Mouse (Mus musculus) midbrain, postnatal 0 days (tissue): ENCODE measurements around the gene Foxp1. TPM values are rescaled to one million over a fixed set of nuclear protein-coding genes. Genes with fewer than 3 reads are reported as not detected.

Source experiments
- ATAC-seq: fragments of 200-750 bp; cut with Nextera tagmentation; 2 replicates; pipeline ENCODE4 v1.8.0; 2017; ENCODE audit warnings: moderate number of reproducible peaks, mild to moderate bottlenecking, moderate TSS enrichment, moderate library complexity; ENCODE audit not compliant: low FRiP score
- DNase-seq: peaks from one replicate; pipeline ENCODE4 v3.0.0-alpha.2; 2015; ENCODE audit warnings: low spot score
- H3K27ac ChIP-seq: fragments of 300-500 bp; sonication (generic); 2 replicates; pipeline ENCODE4 v1.5.1; 2014; ENCODE audit warnings: low read depth, mild to moderate bottlenecking, low read length, mixed read lengths
- H3K27me3 ChIP-seq: fragments of 300-500 bp; sonication (generic); 2 replicates; pipeline ENCODE4 v1.6.1; 2014; ENCODE audit warnings: low read length, control low read depth, mixed read lengths; ENCODE audit not compliant: insufficient read depth
- H3K36me3 ChIP-seq: fragments of 300-500 bp; sonication (generic); 2 replicates; pipeline ENCODE4 v1.6.1; 2014; ENCODE audit warnings: low read length, control low read depth, mixed read lengths; ENCODE audit not compliant: insufficient read depth
- H3K4me1 ChIP-seq: fragments of 300-500 bp; sonication (generic); 2 replicates; pipeline ENCODE4 v1.6.1; 2014; ENCODE audit warnings: mild to moderate bottlenecking, control low read depth, antibody characterized with exemption, low read length, mixed read lengths; ENCODE audit not compliant: insufficient read depth
- H3K4me2 ChIP-seq: fragments of 300-500 bp; sonication (generic); 2 replicates; pipeline ENCODE4 v1.6.1; 2014; ENCODE audit warnings: low read depth, mild to moderate bottlenecking, low read length, mixed read lengths; ENCODE audit not compliant: poor library complexity, severe bottlenecking
- H3K4me3 ChIP-seq: fragments of 300-500 bp; sonication (generic); 2 replicates; pipeline ENCODE4 v1.5.1; 2014; ENCODE audit warnings: low read depth, mild to moderate bottlenecking, low read length, moderate library complexity
- H3K9ac ChIP-seq: fragments of 300-500 bp; sonication (generic); replicated peaks from 2 replicates; pipeline ENCODE4 v1.6.1; 2014; ENCODE audit warnings: mild to moderate bottlenecking, low read length, moderate library complexity, mixed read lengths; ENCODE audit not compliant: poor library complexity, severe bottlenecking
- H3K9me3 ChIP-seq: fragments of 300-500 bp; sonication (generic); 2 replicates; pipeline ENCODE4 v1.6.1; 2016; ENCODE audit warnings: low read length, control low read depth
- CTCF ChIP-seq: IDR thresholded peaks from 2 replicates; pipeline ENCODE4 v1.5.1; 2016; ENCODE audit warnings: antibody characterized with exemption, mild to moderate bottlenecking
- WGBS: fragments of 180-500 bp; shearing (Covaris S2); extraction: QIAGEN DNeasy Blood & Tissue Kit; methylation state at CpG from one replicate; pipeline ENCODE4 v1.1.7; 2014; 5-methylcytosine and 5-hydroxymethylcytosine counted together
- polyA plus RNA-seq: library from polyadenylated mRNA; unstranded; fragments of >200 nt; fragmentation: Nextera tagmentation; extraction: Ambion mirVana; gene quantifications from 2 replicates; pipeline ENCODE4 v1.2.1, GENCODE M21; 2015
- total RNA-seq: library from RNA; depleted of rRNA; stranded (reverse); fragments of >200 nt; gene quantifications from 2 replicates; pipeline ENCODE4 v1.2.3, GENCODE M21; 2014

Gene Foxp1
- total and polyA plus RNA-seq, 2 experiments from 2014 or later: 71.1 to 74.3 TPM

DNA sequence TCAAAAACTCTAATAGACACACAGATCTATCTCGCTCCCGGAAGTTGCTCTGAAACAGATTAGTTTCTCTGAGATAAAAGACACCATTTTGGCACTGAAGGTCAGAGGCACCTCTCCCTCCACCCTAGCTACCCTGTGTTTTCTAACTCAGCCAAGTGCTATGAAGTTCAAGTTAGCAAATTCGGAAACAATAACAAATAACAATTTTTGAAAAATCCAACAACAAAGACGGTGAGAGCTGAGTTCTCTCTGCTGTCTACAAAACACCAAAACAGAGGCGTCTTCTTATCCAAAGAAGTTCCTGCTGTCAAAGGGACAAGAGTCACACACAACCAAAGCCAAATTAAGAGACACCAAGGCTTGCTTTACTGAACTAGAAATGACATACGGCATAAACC lies 349.9 kb downstream of the Foxp1 start:
- ATAC-seq (no peak), DNase-seq (no peak)
- H3K9ac ChIP-seq: no peak overlapping the region
- WGBS: 87% methylated on average over 6 of the region's 6 CpGs
- no peaks in the 10 kb centered on the region for H3K36me3 ChIP-seq
- H3K27ac ChIP-seq: no peak overlapping the region
- H3K4me2 ChIP-seq: no peak overlapping the region
- H3K4me3 ChIP-seq: no peak overlapping the region
- H3K9me3 ChIP-seq: no peaks in the 10 kb centered on the region
- no peaks in the 10 kb centered on the region for H3K4me1 ChIP-seq
- H3K27me3 ChIP-seq: no peaks in the 10 kb centered on the region
- no peak for TF ChIP-seq CTCF

DNA sequence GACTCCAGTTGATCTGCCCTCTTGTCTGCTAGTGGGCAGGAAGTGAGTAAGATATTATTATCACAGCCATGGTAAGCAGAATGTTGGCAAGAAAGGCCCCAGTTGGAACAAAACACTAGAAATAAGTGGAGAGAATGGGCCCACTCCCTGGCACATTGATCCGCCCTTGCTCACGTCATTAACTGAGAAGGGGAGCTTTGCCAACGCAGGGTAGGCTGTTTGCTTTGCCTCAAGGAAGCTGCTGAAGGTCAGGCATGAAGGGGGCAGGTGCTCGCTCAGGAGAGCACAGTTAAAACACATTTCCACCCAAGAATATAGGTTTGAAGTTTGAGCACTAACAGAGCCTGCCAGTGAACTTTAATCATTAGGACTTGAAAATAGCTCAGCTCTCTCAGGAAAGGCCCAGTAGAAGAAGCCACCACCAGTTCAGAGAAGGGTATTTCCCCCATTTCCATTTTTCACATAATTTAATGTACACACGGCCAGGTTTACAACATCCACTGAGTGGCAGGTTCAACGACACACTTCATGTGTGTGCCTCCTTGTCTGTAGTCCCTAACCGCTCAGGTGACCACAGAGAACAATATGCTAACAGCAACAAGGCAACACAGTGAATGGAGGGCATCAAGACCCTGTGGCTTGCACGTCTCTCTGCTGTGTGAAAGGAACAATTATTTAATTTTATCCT lies 350.5 kb downstream of the Foxp1 start:
- Histone ChIP-seq H3K4me2 (no peak overlapping the region), H3K9me3 (no peaks in the 10 kb centered on the region), H3K9ac (no peak overlapping the region), H3K4me1 (no peaks in the 10 kb centered on the region), H3K4me3 (no peak overlapping the region), H3K36me3 (no peaks in the 10 kb centered on the region), H3K27ac (no peak overlapping the region), H3K27me3 (no peaks in the 10 kb centered on the region)
- TF ChIP-seq CTCF: no peak
- DNase-seq (no peak), ATAC-seq (no peak)
- WGBS: 88% methylated on average over 8 of the region's 8 CpGs

DNA sequence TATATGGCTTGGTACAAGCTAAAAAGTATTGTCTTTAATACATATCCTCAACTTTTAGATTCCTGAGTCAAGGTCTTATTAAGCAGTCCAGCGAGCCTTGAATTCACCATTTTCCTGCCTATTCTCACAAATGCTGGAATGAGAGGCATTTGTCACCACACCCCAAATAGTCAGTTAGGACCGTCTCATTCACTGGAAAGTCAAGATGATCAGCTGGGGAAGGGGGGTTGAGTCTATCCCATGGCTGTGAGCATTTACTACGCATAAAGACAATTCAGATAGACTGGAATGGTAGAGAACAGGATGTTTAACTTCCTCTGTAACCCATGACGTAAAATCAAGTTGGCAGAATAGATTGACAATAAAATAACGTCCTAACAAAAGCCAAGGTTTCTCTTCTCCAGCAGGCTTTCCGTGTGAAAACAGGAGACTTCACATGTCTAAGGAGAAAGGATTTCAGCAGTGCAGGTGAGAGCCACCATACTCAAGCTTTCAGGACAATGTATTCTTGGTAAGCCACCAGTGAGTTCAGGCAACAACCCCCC lies 351.2 kb downstream of the Foxp1 start:
- no peaks in the 10 kb centered on the region for H3K9me3 ChIP-seq
- no peak overlapping the region for H3K4me2 ChIP-seq
- H3K4me3 ChIP-seq: no peak overlapping the region
- ATAC-seq (no peak), DNase-seq (no peak)
- no peaks in the 10 kb centered on the region for H3K36me3 ChIP-seq
- TF ChIP-seq CTCF: no peak
- H3K27ac ChIP-seq: no peak overlapping the region
- H3K9ac ChIP-seq: no peak overlapping the region
- no peaks in the 10 kb centered on the region for H3K4me1 ChIP-seq
- 76% methylated on average over 6 of the region's 6 CpGs for WGBS
- H3K27me3 ChIP-seq: no peaks in the 10 kb centered on the region

DNA sequence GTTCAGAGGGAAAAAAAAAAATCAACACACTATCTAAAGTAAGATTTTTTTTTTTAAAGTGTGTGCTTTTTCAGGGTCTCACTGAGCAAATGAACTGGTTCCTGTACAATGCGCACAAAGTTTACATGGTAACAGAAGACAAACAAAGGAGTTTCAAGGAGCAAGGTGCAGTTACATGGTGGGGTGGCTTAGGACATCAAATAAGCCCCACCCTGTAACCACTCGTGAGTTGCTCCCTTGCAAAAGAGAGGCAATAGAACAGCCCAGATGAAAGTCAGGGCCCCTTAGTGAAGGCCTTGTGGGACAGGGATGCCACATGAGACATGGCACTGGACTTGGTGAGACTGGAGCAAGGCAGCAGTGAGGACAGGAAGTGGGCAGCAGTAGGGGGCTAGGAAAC lies 353.8 kb downstream of the Foxp1 start:
- ATAC-seq (no peak), DNase-seq (no peak)
- 89% methylated on average over 2 of the region's 2 CpGs for WGBS
- H3K4me3 ChIP-seq: no peak overlapping the region
- no peaks in the 10 kb centered on the region for H3K4me1 ChIP-seq
- no peaks in the 10 kb centered on the region for H3K27me3 ChIP-seq
- no peak overlapping the region for H3K9ac ChIP-seq
- H3K4me2 ChIP-seq: no peak overlapping the region
- H3K36me3 ChIP-seq: no peaks in the 10 kb centered on the region
- H3K9me3 ChIP-seq: no peaks in the 10 kb centered on the region
- no peak for TF ChIP-seq CTCF
- H3K27ac ChIP-seq: no peak overlapping the region

DNA sequence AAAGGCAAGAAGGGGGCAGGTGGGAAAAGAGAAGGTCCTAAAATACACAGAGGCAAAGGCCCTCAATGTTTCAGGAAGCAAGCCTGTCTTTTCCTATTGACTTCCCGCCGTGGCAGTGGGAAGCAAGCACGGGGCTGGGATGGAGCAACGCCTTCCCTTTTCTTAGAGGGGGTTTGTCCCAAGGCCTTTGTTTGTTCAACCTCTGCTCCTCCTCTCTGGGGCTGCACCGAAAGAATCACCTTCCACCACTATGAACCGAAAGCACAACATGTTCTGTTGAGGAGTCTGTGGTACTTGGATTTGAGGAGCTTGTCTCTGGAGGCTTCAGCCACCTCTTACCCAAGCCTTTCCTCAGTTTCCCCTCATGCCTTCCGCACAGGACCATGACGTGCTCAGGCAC lies 355.5 kb downstream of the Foxp1 start:
- no peak overlapping the region for H3K4me2 ChIP-seq
- H3K27ac ChIP-seq: no peak overlapping the region
- H3K9ac ChIP-seq: no peak overlapping the region
- H3K4me1 ChIP-seq: no peaks in the 10 kb centered on the region
- no peaks in the 10 kb centered on the region for H3K36me3 ChIP-seq
- no peaks in the 10 kb centered on the region for H3K9me3 ChIP-seq
- no peak for ATAC-seq
- TF ChIP-seq CTCF: no peak
- no peaks in the 10 kb centered on the region for H3K27me3 ChIP-seq
- WGBS: 56% methylated on average over 8 of the region's 8 CpGs
- no peak overlapping the region for H3K4me3 ChIP-seq
- no peak for DNase-seq

DNA sequence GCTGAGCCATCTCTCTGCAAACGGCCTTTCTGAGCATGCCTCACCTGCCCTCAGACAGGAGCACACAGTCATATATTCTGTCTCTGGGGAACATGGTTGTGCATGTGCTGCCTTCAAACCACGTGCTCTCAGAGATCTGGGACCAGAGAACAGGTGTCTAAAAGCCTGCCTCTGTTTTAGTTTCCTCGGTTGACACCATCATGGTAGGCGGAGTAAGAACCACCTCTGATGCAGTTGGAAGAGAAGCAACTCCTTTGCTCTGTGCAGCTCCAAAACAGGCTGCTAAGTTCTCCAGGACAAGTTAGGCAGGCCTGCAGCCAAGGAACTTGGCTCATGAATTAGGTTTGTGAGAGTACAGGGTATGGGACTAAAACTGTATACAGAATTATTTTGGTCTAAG lies 356.4 kb downstream of the Foxp1 start:
- DNase-seq (no peak), ATAC-seq (no peak)

More for the DNA sequence above, 356.4 kb downstream of the Foxp1 start:
- no peak overlapping the region for H3K27ac ChIP-seq
- no peak overlapping the region for H3K4me3 ChIP-seq
- TF ChIP-seq CTCF: no peak
- 91% methylated on average over 4 of the region's 4 CpGs for WGBS
- H3K9ac ChIP-seq: no peak overlapping the region
- H3K36me3 ChIP-seq: no peaks in the 10 kb centered on the region
- H3K4me2 ChIP-seq: no peak overlapping the region
- no peaks in the 10 kb centered on the region for H3K4me1 ChIP-seq
- no peaks in the 10 kb centered on the region for H3K9me3 ChIP-seq
- H3K27me3 ChIP-seq: no peaks in the 10 kb centered on the region
